Mouse (Mus musculus) kidney, adult 2 months (tissue): Measurements from ENCODE around the gene Abi3bp.

Source experiments
- CTCF ChIP-seq: fragments of 200-500 bp; conservative IDR thresholded peaks from 2 replicates; pipeline ENCODE4 v1.5.1; 2011; ENCODE audit warnings: low read depth, mild to moderate bottlenecking, control low read depth, low read length, moderate library complexity, mixed read lengths; ENCODE audit not compliant: insufficient read depth, insufficient read length
- POLR2A ChIP-seq: fragments of 200-500 bp; IDR thresholded peaks from one replicate; pipeline ENCODE4 v1.6.1; 2011; ENCODE audit warnings: low read depth, low read length, control low read depth

DNA sequence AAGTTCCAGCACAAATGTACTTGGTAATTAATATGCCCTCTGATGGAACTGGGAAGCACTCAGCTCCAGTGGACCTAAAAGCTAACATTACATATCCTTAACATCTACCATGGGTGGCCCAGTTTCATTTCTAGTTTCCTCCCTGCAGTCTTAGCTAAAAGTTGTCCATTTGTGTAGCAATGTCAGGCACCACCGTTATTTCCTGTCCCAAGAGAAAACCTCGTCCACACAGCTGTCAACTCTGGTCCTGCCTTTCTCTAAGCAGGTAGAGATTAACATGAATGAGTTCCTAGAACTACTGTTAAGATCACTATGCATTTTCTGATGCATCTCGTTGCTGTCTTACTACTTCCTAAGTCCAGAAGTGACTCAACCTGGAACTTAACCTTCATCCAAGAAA is 237.9 kb downstream of the Abi3bp start:
- TF ChIP-seq CTCF, result no peak
- no peak for TF ChIP-seq POLR2A
